Mouse (Mus musculus): ENCODE measurements around the gene Clec18a. TPM values are rescaled to one million over a fixed set of nuclear protein-coding genes. Genes with fewer than 3 reads are reported as not detected.
"Not testable (repeated sequence)": the region's sequence is repeated elsewhere in the genome, so short reads cannot be mapped to it uniquely, and the experiment has no call there.

Gene Clec18a
- polyA plus RNA-seq, 2 experiments: 0.06 TPM; not detected in 1

GRCm38 (mm10) chr8:111093865-111094718 is 1.9 kb upstream of the Clec18a start, which contains the start of gene Pdpr:
Gene Pdpr (plus strand): TSS chr8:111094630.
- WGBS: 11% methylated on average over 31 of the region's 72 CpGs
- H3K4me3 ChIP-seq (replicated peaks; ENCODE audit: low read length): peak within 1 kb of the TSS; percentile 55
- DNase-seq (ENCODE audit: low spot score) (peak; percentile 82), ATAC-seq (ENCODE audit: low FRiP score, low read depth) (peak; percentile 96)
- H3K9ac ChIP-seq (ENCODE audit: low read depth, low read length, severe bottlenecking): peak within 1 kb of the TSS; percentile 66
- no peak within 1 kb of the TSS for H3K27ac ChIP-seq (replicated peaks; ENCODE audit: low read depth, low read length)
- no peak for TF ChIP-seq POLR2A (IDR thresholded peaks at IDR 0.05; ENCODE audit: borderline replicate concordance, extremely low read depth, insufficient read depth, insufficient read length)
- no peaks in the 10 kb centered on the region for H3K9me3 ChIP-seq (ENCODE audit: control insufficient read depth, low read length)
- no peaks in the 10 kb centered on the region for H3K27me3 ChIP-seq (ENCODE audit: control insufficient read depth, insufficient read depth, low read length)
- H3K36me3 ChIP-seq (ENCODE audit: control insufficient read depth, insufficient read depth, low read length): no peaks in the 10 kb centered on the region
- no peaks in the 10 kb centered on the region; the same call in 1 of the 2 replicates for H3K4me1 ChIP-seq (ENCODE audit: control insufficient read depth, insufficient read depth, low read length)
- H3K4me2 ChIP-seq (replicated peaks; ENCODE audit: low read depth, low read length, severe bottlenecking): peak within 1 kb of the TSS; percentile 73

GRCm38 (mm10) chr8:111091706-111092105 is 520 bp downstream of the Clec18a start:
- no peak for ATAC-seq (ENCODE audit: low FRiP score, low read depth)
- TF ChIP-seq POLR2A (IDR thresholded peaks at IDR 0.05; ENCODE audit: borderline replicate concordance, extremely low read depth, insufficient read depth, insufficient read length): no peak
- no peak for DNase-seq (ENCODE audit: low spot score)
- Histone ChIP-seq H3K9ac (ENCODE audit: low read depth, low read length, severe bottlenecking) (no peak overlapping the region), H3K36me3 (ENCODE audit: control insufficient read depth, insufficient read depth, low read length) (no peaks in the 10 kb centered on the region), H3K9me3 (ENCODE audit: control insufficient read depth, low read length) (no peaks in the 10 kb centered on the region), H3K27me3 (ENCODE audit: control insufficient read depth, insufficient read depth, low read length) (no peaks in the 10 kb centered on the region), H3K4me3 (replicated peaks; ENCODE audit: low read length) (no peak overlapping the region), H3K4me1 (ENCODE audit: control insufficient read depth, insufficient read depth, low read length) (no peaks in the 10 kb centered on the region; the same call in 1 of the 2 replicates), H3K4me2 (replicated peaks; ENCODE audit: low read depth, low read length, severe bottlenecking) (no peak overlapping the region), H3K27ac (replicated peaks; ENCODE audit: low read depth, low read length) (no peak overlapping the region)
- 84% methylated on average over 7 of the region's 7 CpGs for WGBS

GRCm38 (mm10) chr8:111090126-111090525 is 2.1 kb downstream of the Clec18a start:
- ATAC-seq (ENCODE audit: low FRiP score, low read depth): no peak
- Histone ChIP-seq H3K27ac (replicated peaks; ENCODE audit: low read depth, low read length) (no peak overlapping the region), H3K4me2 (replicated peaks; ENCODE audit: low read depth, low read length, severe bottlenecking) (no peak overlapping the region), H3K9ac (ENCODE audit: low read depth, low read length, severe bottlenecking) (no peak overlapping the region), H3K9me3 (ENCODE audit: control insufficient read depth, low read length) (no peaks in the 10 kb centered on the region), H3K4me3 (replicated peaks; ENCODE audit: low read length) (no peak overlapping the region), H3K27me3 (ENCODE audit: control insufficient read depth, insufficient read depth, low read length) (no peaks in the 10 kb centered on the region), H3K4me1 (ENCODE audit: control insufficient read depth, insufficient read depth, low read length) (no peaks in the 10 kb centered on the region), H3K36me3 (ENCODE audit: control insufficient read depth, insufficient read depth, low read length) (no peaks in the 10 kb centered on the region)
- 0% methylated on average over 2 of the region's 2 CpGs for whole genome bisulfite sequencing
- DNase-seq (ENCODE audit: low spot score): peak; percentile 86
- no peak for TF ChIP-seq POLR2A (IDR thresholded peaks at IDR 0.05; ENCODE audit: borderline replicate concordance, extremely low read depth, insufficient read depth, insufficient read length)

GRCm38 (mm10) chr8:111083936-111084335 is 8.3 kb downstream of the Clec18a start:
- WGBS: 92% methylated on average over 5 of the region's 5 CpGs
- H3K9ac ChIP-seq (ENCODE audit: low read depth, low read length, severe bottlenecking); H3K27me3 ChIP-seq (ENCODE audit: control insufficient read depth, insufficient read depth, low read length); DNase-seq (ENCODE audit: low spot score); H3K4me3 ChIP-seq (replicated peaks; ENCODE audit: low read length); H3K27ac ChIP-seq (replicated peaks; ENCODE audit: low read depth, low read length); ATAC-seq (ENCODE audit: low FRiP score, low read depth); H3K4me2 ChIP-seq (replicated peaks; ENCODE audit: low read depth, low read length, severe bottlenecking); H3K4me1 ChIP-seq (ENCODE audit: control insufficient read depth, insufficient read depth, low read length); H3K9me3 ChIP-seq (ENCODE audit: control insufficient read depth, low read length); H3K36me3 ChIP-seq (ENCODE audit: control insufficient read depth, insufficient read depth, low read length): not testable (repeated sequence)

GRCm38 (mm10) chr8:111081580-111082258 is 10.5 kb downstream of the Clec18a start:
- Histone ChIP-seq H3K9ac (ENCODE audit: low read depth, low read length, severe bottlenecking) (no peak overlapping the region), H3K4me1 (ENCODE audit: control insufficient read depth, insufficient read depth, low read length) (no peaks in the 10 kb centered on the region), H3K36me3 (ENCODE audit: control insufficient read depth, insufficient read depth, low read length) (no peaks in the 10 kb centered on the region), H3K27ac (replicated peaks; ENCODE audit: low read depth, low read length) (no peak overlapping the region), H3K4me2 (replicated peaks; ENCODE audit: low read depth, low read length, severe bottlenecking) (no peak overlapping the region), H3K9me3 (ENCODE audit: control insufficient read depth, low read length) (no peaks in the 10 kb centered on the region), H3K27me3 (ENCODE audit: control insufficient read depth, insufficient read depth, low read length) (no peaks in the 10 kb centered on the region), H3K4me3 (replicated peaks; ENCODE audit: low read length) (no peak overlapping the region)
- 53% methylated on average over 12 of the region's 12 CpGs for WGBS
- ATAC-seq (ENCODE audit: low FRiP score, low read depth) (no peak), DNase-seq (ENCODE audit: low spot score) (no peak)
- no peak for TF ChIP-seq POLR2A (IDR thresholded peaks at IDR 0.05; ENCODE audit: borderline replicate concordance, extremely low read depth, insufficient read depth, insufficient read length)

All from limb, embryonic 14.5 days (tissue).